Mouse (Mus musculus) midbrain, embryonic 12.5 days (tissue): Measurements from ENCODE around the gene Tymp. TPM values are rescaled to one million over a fixed set of nuclear protein-coding genes. Genes with fewer than 3 reads are reported as not detected.

Source experiments
- ATAC-seq: fragments of 200-750 bp; cut with Nextera tagmentation; 2 replicates; pipeline ENCODE4 v1.8.0; 2017; ENCODE audit warnings: low read depth, moderate TSS enrichment, moderate library complexity; ENCODE audit not compliant: low FRiP score
- H3K27ac ChIP-seq: fragments of 300-500 bp; sonication (generic); replicated peaks from 2 replicates; pipeline ENCODE4 v1.5.1; 2016; ENCODE audit warnings: mild to moderate bottlenecking
- H3K27me3 ChIP-seq: fragments of 300-500 bp; sonication (generic); 2 replicates; pipeline ENCODE4 v1.6.1; 2016; ENCODE audit warnings: mild to moderate bottlenecking
- H3K36me3 ChIP-seq: fragments of 300-500 bp; sonication (generic); 2 replicates; pipeline ENCODE4 v1.6.1; 2016
- H3K4me1 ChIP-seq: fragments of 300-500 bp; sonication (generic); 2 replicates; pipeline ENCODE4 v1.6.1; 2016
- H3K4me2 ChIP-seq: fragments of 300-500 bp; sonication (generic); replicated peaks from 2 replicates; pipeline ENCODE4 v1.6.1; 2016; ENCODE audit warnings: mild to moderate bottlenecking, moderate library complexity
- H3K4me3 ChIP-seq: fragments of 300-500 bp; sonication (generic); 2 replicates; pipeline ENCODE4 v1.5.1; 2016; ENCODE audit warnings: mild to moderate bottlenecking
- H3K9ac ChIP-seq: fragments of 300-500 bp; sonication (generic); replicated peaks from 2 replicates; pipeline ENCODE4 v1.6.1; 2016; ENCODE audit warnings: mild to moderate bottlenecking, moderate library complexity
- H3K9me3 ChIP-seq: fragments of 300-500 bp; sonication (generic); 2 replicates; pipeline ENCODE4 v1.6.1; 2016; ENCODE audit warnings: mild to moderate bottlenecking
- WGBS: fragments of 180-500 bp; shearing (Covaris S2); methylation state at CpG from one replicate; pipeline ENCODE4 v1.1.7; 2016; 5-methylcytosine and 5-hydroxymethylcytosine counted together
- polyA plus RNA-seq: library from polyadenylated mRNA; unstranded; fragments of >200 nt; fragmentation: Nextera tagmentation; extraction: Ambion mirVana; gene quantifications from 2 replicates; pipeline ENCODE4 v1.2.1, GENCODE M21; 2016

Tymp gene
- polyA plus RNA-seq, 1 experiment from 2014 or later = 1.9 TPM

DNA sequence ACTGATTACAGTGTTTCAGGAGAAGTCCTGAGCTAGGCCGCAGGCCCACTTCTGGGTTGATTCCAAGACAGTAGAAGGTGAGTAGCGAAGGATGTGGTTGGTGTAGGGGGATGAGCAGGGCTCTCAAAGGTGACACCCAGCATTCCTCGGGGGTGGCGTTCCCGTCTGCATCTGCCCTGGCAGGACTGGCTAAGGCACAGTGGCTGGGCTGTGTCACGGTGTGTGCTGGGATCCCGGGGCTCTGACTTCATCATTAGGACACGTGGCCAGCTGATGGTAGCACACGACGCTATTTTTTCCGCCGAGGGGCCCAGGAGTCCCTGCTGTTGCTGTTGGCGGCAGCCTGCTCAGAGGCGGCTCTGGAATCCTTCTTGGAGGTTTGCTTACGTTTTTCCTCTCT, 25.5 kb downstream of the Tymp start:
- Histone ChIP-seq H3K4me1 (peaks cover 14% of the 10 kb centered on the region), H3K36me3 (peaks cover 39% of the 10 kb centered on the region), H3K4me2 (no peak overlapping the region), H3K27ac (no peak overlapping the region), H3K9me3 (no peaks in the 10 kb centered on the region), H3K9ac (no peak overlapping the region), H3K4me3 (no peak overlapping the region), H3K27me3 (no peaks in the 10 kb centered on the region)
- no peak for ATAC-seq
- 94% methylated on average over 15 of the region's 15 CpGs for WGBS

DNA sequence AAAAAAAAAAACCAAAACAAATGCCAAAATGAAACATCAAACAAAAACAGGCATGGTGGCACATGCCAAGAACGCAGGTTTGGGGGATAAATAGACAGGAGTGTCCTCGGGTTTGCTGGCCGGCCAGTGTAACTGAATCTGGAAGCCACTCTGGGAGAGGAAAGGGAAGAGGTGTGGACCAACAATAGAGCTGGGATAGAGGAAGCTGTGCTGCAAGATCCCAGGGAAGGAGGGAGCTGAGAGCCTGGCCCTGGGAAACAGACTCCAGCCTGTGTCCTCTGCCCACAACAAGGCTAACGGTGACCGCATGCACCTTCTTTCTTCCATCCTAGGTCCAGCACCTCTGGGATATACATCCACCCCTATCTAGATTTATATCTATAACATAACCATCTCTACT, 26.4 kb downstream of the Tymp start:
- Histone ChIP-seq H3K9ac (no peak overlapping the region), H3K27ac (no peak overlapping the region), H3K4me3 (no peak overlapping the region), H3K4me2 (no peak overlapping the region), H3K9me3 (no peaks in the 10 kb centered on the region), H3K4me1 (peaks cover 14% of the 10 kb centered on the region), H3K36me3 (peaks cover 39% of the 10 kb centered on the region), H3K27me3 (no peaks in the 10 kb centered on the region)
- WGBS = 88% methylated on average over 5 of the region's 5 CpGs
- no peak for ATAC-seq

DNA sequence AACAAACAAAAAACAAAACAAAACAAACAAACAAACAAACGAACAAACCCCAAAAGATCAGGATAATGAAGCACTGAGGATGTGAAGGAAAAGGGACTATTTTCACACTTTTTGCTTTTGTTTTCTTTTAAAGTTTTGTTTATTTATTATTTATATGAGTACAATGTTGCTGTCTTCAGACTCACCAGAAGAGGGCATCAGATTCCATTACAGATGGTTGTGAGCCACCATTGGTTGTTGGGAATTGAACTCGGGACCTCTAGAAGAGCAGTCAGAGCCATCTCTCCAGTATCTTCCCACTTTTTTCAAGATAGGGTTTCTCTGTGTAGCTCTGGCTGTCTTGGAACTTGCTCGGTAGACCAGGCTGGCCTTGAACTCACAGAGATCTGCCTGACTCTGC, 33.5 kb downstream of the Tymp start:
- Histone ChIP-seq H3K27ac (no peak overlapping the region), H3K36me3 (no peaks in the 10 kb centered on the region), H3K9ac (no peak overlapping the region), H3K9me3 (no peaks in the 10 kb centered on the region), H3K4me1 (no peaks in the 10 kb centered on the region), H3K4me3 (no peak overlapping the region), H3K27me3 (no peaks in the 10 kb centered on the region), H3K4me2 (no peak overlapping the region)
- 93% methylated on average over 3 of the region's 3 CpGs for WGBS
- no peak for ATAC-seq

DNA sequence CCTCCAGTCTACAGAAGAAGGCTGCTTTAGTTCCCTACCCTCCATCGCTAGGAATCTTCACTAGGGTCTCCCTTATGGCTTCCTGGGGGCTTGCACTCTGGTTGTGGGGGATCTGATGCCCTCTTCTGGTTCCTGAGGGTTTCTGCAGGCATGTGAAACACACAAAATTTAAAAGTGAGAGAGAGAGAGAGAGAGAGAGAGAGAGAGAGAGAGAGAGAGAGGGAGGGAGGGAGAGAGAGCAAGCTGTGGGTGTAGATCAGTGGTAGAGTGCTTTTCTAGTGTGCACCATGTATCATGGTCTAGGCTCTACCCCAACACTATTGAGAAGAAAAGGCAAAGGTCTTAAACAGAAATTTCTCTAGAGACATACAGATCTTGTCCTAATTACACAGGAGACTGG, 35.2 kb downstream of the Tymp start:
- no peak for ATAC-seq
- no peak overlapping the region for H3K4me3 ChIP-seq
- H3K36me3 ChIP-seq = no peaks in the 10 kb centered on the region
- WGBS = 45% methylated on average over 1 of the region's 1 CpGs
- H3K9me3 ChIP-seq = no peaks in the 10 kb centered on the region
- no peak overlapping the region for H3K9ac ChIP-seq
- no peaks in the 10 kb centered on the region for H3K4me1 ChIP-seq
- H3K4me2 ChIP-seq = no peak overlapping the region
- no peak overlapping the region for H3K27ac ChIP-seq
- no peaks in the 10 kb centered on the region for H3K27me3 ChIP-seq

DNA sequence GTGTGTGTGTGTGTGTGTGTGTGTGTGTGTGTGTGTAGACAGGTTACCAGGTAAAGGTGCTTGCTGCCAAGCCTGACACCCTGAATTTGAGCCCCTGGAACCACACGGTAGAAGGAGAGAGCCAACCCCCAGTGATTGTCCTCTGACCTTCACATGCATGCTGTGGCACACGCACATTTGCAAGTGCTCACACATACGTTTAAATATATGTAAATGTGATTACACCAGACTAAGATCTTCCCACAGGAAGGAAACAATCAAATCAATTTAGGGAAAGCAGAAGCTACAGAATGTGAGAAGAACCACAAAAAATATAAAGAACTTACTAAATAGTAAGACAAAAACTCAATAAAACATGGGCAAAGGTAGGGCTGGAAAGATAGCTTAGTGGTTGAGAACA, 36.7 kb downstream of the Tymp start:
- 88% methylated on average over 3 of the region's 3 CpGs for WGBS
- H3K9me3 ChIP-seq = no peaks in the 10 kb centered on the region
- no peak overlapping the region for H3K4me3 ChIP-seq
- H3K4me1 ChIP-seq = no peaks in the 10 kb centered on the region
- H3K9ac ChIP-seq = no peak overlapping the region
- no peak for ATAC-seq
- H3K36me3 ChIP-seq = no peaks in the 10 kb centered on the region
- H3K27ac ChIP-seq = no peak overlapping the region
- H3K4me2 ChIP-seq = no peak overlapping the region
- H3K27me3 ChIP-seq = peaks cover 6% of the 10 kb centered on the region; the same call in 1 of the 2 replicates

DNA sequence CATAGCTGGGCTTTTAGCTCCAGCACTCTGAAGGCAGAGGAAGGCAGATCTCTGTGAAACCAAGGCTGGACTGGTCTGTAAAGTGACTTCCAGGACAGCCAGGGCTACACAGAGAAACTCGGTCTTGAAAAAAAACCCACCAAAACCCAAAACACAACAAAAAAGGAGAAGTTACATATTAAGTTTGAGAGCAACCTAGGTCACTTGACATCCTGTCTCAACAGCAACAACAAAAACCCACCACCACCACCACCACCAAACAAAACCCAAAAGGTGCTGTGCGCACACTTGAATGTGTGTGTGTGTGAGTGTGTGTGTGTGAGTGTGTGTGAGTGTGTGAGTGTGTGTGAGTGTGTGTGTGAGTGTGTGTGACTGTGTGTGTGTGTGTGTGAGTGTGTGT, 37.1 kb downstream of the Tymp start:
- no peaks in the 10 kb centered on the region for H3K36me3 ChIP-seq
- ATAC-seq = no peak
- H3K27me3 ChIP-seq = peaks cover 6% of the 10 kb centered on the region; the same call in 1 of the 2 replicates
- 96% methylated on average over 2 of the region's 2 CpGs for WGBS
- no peaks in the 10 kb centered on the region for H3K9me3 ChIP-seq
- no peak overlapping the region for H3K4me3 ChIP-seq
- no peak overlapping the region for H3K27ac ChIP-seq
- no peak overlapping the region for H3K9ac ChIP-seq
- no peaks in the 10 kb centered on the region for H3K4me1 ChIP-seq
- no peak overlapping the region for H3K4me2 ChIP-seq

DNA sequence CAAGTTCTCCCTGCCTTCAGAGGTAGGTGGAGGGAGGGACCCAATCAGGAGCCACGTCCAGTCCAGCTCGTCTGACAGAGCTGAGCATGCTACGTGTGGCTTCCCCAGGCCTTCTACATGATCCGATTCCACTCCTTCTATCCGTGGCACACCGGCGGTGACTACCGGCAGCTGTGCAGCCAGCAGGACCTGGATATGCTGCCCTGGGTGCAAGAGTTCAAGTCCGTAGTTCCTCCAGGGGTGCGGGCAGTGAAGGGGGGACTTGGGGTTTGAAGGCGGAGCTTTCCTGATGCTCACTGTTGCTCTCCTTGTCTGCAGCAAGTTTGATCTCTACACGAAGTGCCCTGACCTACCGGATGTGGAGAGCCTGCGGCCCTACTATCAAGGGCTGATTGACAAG, 40.4 kb downstream of the Tymp start:
- WGBS = 86% methylated on average over 14 of the region's 14 CpGs
- Histone ChIP-seq H3K9ac (no peak overlapping the region), H3K36me3 (no peaks in the 10 kb centered on the region), H3K9me3 (no peaks in the 10 kb centered on the region), H3K4me2 (no peak overlapping the region), H3K4me1 (no peaks in the 10 kb centered on the region), H3K27me3 (peaks cover 6% of the 10 kb centered on the region; the same call in 1 of the 2 replicates), H3K27ac (no peak overlapping the region), H3K4me3 (no peak overlapping the region)
- ATAC-seq = no peak

DNA sequence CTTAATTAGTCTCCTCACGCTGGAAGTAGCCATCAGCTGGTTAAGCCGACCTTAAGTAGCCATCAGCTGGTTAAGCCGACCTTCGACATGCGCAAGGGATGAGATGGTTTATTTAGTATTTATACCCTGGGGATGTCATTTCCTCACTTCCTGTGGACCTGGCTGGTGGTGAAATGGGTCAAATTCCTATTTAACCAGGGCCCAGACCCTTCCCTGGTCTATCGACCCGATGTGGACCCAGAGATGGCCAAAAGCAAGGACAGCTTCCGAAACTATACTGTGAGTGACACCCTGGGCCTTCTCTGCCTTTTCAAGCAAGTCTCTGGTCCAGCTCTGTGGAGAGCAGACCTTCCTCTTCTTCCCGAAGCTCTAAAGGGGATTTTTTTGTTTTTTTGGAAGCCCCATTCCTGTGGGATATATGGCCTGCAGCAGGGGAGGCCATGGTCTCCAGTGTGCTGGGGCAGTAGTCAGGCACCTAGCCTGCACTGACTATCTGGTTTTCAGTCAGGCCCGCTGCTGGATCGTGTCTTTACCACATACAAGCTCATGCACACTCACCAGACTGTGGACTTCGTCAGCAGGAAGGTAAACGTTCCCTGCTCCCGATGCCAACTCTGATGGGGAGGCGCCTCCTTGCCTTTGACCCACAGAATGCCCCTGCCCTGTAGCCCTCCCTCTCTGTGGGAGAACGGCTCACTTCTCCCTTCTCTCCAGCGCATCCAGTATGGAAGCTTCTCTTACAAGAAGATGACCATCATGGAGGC, 41.9 kb downstream of the Tymp start:
- WGBS = 80% methylated on average over 17 of the region's 17 CpGs
- Histone ChIP-seq H3K4me2 (no peak overlapping the region), H3K27me3 (peaks cover 6% of the 10 kb centered on the region; the same call in 1 of the 2 replicates), H3K4me3 (no peak overlapping the region), H3K9me3 (no peaks in the 10 kb centered on the region), H3K9ac (no peak overlapping the region), H3K4me1 (no peaks in the 10 kb centered on the region), H3K36me3 (no peaks in the 10 kb centered on the region), H3K27ac (no peak overlapping the region)
- no peak for ATAC-seq

DNA sequence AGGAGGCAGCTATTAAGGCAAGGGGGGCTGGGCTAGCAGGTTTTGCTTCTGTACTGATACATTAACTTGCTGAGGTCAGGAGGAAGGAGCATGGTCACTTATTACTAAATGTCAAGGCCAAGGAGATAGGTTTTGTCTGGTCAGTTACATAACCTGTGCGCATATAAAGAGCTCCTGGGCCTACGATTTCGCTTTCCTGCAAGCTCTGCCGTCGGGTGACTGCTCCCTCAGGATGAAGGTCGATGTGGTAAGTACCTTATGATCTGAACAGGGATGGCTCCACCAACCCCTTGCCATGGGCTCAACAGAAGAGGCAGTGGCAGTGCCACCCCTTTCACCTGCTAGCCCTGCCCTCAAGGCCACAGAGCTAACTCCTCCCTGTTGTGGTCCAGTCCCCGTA, 42.6 kb downstream of the Tymp start, which contains the start of gene Miox:
Miox (plus strand) TSS at position 128 of the 400 bp plus-strand sequence.
- Histone ChIP-seq H3K36me3 (no peaks in the 10 kb centered on the region), H3K27me3 (peaks cover 6% of the 10 kb centered on the region; the same call in 1 of the 2 replicates), H3K9ac (no peak within 1 kb of the TSS), H3K4me1 (no peaks in the 10 kb centered on the region), H3K27ac (no peak within 1 kb of the TSS), H3K4me2 (no peak within 1 kb of the TSS), H3K9me3 (no peaks in the 10 kb centered on the region), H3K4me3 (no peak within 1 kb of the TSS)
- ATAC-seq = no peak
- 90% methylated on average over 7 of the region's 7 CpGs for WGBS

DNA sequence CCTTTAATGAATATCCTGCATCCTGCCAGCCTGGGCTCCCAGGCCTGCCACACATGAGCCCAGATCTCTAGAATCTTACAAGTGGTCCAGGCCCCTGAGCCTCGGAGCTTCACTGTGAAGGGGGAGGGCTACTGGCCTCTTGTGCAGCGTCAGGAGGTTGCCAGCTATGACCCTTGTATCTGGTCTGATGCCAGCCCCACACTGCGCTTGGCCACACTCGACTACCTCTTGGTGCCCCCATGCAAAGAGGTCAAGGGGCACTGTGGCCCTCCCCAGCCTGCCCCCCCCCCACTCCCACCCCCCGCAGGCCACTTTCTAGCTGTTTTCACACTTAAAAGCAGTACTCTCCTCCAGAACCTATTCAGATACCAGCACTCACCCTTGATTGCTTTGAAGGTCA, 50.4 kb downstream of the Tymp start:
- Histone ChIP-seq H3K27ac (no peak overlapping the region), H3K9ac (no peak overlapping the region), H3K36me3 (no peaks in the 10 kb centered on the region), H3K27me3 (peaks cover 23% of the 10 kb centered on the region), H3K4me1 (peaks cover 9% of the 10 kb centered on the region), H3K4me3 (no peak overlapping the region), H3K4me2 (no peak overlapping the region), H3K9me3 (no peaks in the 10 kb centered on the region)
- ATAC-seq = no peak
- WGBS = 78% methylated on average over 5 of the region's 5 CpGs

DNA sequence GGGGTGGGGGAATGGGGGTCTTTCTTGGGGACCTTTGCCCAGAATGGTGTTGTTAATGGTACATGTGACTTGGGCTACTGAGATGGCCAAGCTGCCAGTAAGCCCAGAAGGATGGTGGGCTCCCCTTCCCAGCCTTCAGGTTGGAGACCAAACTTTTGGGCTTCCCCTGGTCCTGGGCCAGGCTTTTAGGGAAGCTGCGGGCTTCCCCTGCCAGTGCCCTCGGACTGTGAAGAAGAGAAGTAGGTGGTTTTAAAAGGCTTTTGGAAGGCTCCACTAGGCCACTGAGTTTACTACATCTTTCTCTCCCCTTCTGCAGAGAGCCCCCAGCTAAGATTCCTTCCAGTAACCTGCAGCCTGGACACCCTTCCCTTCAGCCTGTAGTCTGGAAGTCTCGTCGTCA, 53.2 kb downstream of the Tymp start:
- no peak overlapping the region for H3K27ac ChIP-seq
- H3K4me3 ChIP-seq = no peak overlapping the region
- H3K9me3 ChIP-seq = no peaks in the 10 kb centered on the region
- 89% methylated on average over 4 of the region's 4 CpGs for WGBS
- ATAC-seq = no peak
- H3K27me3 ChIP-seq = peaks cover 28% of the 10 kb centered on the region
- no peak overlapping the region for H3K9ac ChIP-seq
- no peaks in the 10 kb centered on the region for H3K36me3 ChIP-seq
- H3K4me2 ChIP-seq = no peak overlapping the region
- peaks cover 9% of the 10 kb centered on the region for H3K4me1 ChIP-seq

DNA sequence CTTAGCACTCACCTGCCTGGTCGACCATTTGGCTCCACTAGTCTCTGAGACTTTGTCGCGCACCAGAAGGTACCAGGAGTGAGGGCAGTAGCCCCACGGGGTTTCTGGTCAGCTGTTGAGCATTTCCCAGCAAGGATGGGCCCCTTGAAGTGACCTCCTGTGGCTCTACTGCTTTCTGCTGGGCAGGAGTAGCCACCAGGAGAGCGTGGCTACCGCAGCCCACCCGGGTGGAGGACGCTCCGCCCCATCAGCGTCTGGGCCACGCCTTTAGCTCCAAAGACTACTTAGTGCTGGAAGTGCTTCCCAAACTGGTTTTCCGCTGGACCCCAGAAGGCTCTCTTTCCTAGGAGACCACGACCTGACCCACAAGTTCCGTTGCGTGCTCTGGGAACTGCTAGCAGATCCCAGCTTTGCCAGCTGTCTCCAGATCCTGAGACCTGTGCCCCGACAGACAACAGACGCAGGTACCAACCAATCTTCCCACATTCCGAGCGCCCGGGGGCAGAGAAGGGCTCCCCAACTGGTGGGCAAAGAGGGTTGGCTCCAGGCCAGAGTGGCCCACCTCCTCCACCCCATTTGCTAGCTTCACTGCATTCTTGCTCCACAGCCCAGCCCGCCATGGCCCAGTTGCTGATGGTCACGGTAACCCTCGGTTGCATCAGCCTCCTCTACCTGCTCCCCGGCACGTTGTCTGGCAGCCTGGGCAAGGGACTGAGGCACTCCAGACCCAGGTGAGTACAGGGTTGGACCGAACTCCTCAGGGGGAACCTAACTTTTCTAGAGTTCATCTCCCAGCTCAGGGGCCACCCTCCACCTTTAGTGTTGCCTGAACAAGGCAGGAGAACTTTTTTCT, 53.9 kb downstream of the Tymp start, which contains the start of gene Adm2:
Adm2 (plus strand) TSS at position 51 of the 853 bp plus-strand sequence.
- no peak for ATAC-seq
- H3K9me3 ChIP-seq = no peaks in the 10 kb centered on the region
- peak within 1 kb of the TSS; percentile 35 for H3K4me2 ChIP-seq
- WGBS = 8% methylated on average over 26 of the region's 26 CpGs
- no peak within 1 kb of the TSS for H3K27ac ChIP-seq
- H3K4me1 ChIP-seq = peaks cover 9% of the 10 kb centered on the region
- H3K27me3 ChIP-seq = peaks cover 28% of the 10 kb centered on the region
- peak within 1 kb of the TSS; percentile 14; the same call in 1 of the 2 replicates for H3K4me3 ChIP-seq
- H3K36me3 ChIP-seq = no peaks in the 10 kb centered on the region
- H3K9ac ChIP-seq = no peak within 1 kb of the TSS
